Mouse (Mus musculus): Measurements from ENCODE around the gene Plekhh3.

- TF ChIP-seq TAL1 (IDR thresholded peaks at IDR 0.05; ENCODE audit: low read length) (no peak), GATA1 (IDR thresholded peaks at IDR 0.05; ENCODE audit: low read length) (no peak)
Observed at GRCm38 (mm10) chr11:101164677-101165580, 6.2 kb downstream of the Plekhh3 start.
